Mouse (Mus musculus) inflammation-experienced regulatory T-cells (primary cell): ENCODE data around the gene Zfp938. TPM values are rescaled to one million over a fixed set of nuclear protein-coding genes. Genes with fewer than 3 reads are reported as not detected.

Experiments
- polyA plus RNA-seq, 2 experiments: library from polyadenylated mRNA; unstranded; fragments of 100-300 nt; shearing (Covaris generic); gene quantifications; one replicate each; pipeline ENCODE4 v1.2.1; 2017

Gene Zfp938
- 10 to 100 TPM in 1 of 2 experiments, 1 to 10 TPM in 1; 7.2 to 11.7 TPM for polyA plus RNA-seq

GRCm38 (mm10) chr10:82240742-82241400, at the start of gene Zfp938:
Zfp938 (minus strand) TSS chr10:82241280.

Other genes starting within 250 kb of the Zfp938 start
- 10 to 100 TPM in 1 of 2 experiments, 1 to 10 TPM in 1; 8.9 to 10.7 TPM for gene Zfp873, start 193.2 kb downstream of the Zfp938 start, polyA plus RNA-seq
- 1 to 10 TPM; 5.6 to 10.0 TPM for gene BC024063, start 157.9 kb downstream of the Zfp938 start, polyA plus RNA-seq
- 1 to 10 TPM; 6.6 to 9.8 TPM for gene AU041133, start 113.3 kb downstream of the Zfp938 start, polyA plus RNA-seq
- under 1 TPM; 0.07 to 0.12 TPM for gene 4932415D10Rik, start 75.3 kb upstream of the Zfp938 start, polyA plus RNA-seq
- gene Gm4924, start 113.0 kb upstream of the Zfp938 start, polyA plus RNA-seq = 10 to 100 TPM in 1 of 2 experiments, 1 to 10 TPM in 1; 7.6 to 13.3 TPM